Mouse (Mus musculus) retina, embryonic 14.5 days (tissue): ENCODE measurements around the gene Mypop.

Source experiments
- DNase-seq: peaks from one replicate; pipeline ENCODE4 v3.0.0-alpha.2; 2015; ENCODE audit warnings: low spot score

The Mypop gene

GRCm38 (mm10) chr7:18989995-18990394 lies 1.1 kb upstream of the Mypop start:
- peak; percentile 66 for DNase-seq

- peak; percentile 31 for DNase-seq
These were observed 732 bp downstream of the Mypop start for GRCm38 (mm10) chr7:18991660-18992293.

DNA sequence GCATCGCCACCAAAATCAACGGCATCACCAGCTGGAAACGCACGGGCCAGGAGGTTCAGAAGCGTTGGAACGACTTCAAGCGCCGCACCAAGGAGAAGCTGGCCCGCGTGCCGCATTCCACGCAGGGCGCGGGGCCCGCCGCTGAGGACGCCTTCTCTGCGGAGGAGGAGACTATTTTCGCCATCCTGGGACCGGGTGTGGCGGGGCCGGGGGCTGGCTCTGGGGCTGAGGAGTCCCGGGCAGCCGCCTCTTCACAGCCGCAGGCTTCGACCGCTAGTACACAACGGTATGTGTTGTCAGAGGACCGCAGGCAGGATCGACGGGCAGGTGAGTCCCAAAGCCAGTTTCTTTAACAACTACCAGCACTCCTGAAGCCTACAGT lies 1.2 kb downstream of the Mypop start:
- no peak for DNase-seq

- DNase-seq, result no peak
These were observed 2.0 kb downstream of the Mypop start for GRCm38 (mm10) chr7:18993036-18993435.

GRCm38 (mm10) chr7:18998835-18999234 lies 7.8 kb downstream of the Mypop start:
- no peak for DNase-seq

GRCm38 (mm10) chr7:19000421-19000820 lies 9.4 kb downstream of the Mypop start:
- DNase-seq, result no peak

DNA sequence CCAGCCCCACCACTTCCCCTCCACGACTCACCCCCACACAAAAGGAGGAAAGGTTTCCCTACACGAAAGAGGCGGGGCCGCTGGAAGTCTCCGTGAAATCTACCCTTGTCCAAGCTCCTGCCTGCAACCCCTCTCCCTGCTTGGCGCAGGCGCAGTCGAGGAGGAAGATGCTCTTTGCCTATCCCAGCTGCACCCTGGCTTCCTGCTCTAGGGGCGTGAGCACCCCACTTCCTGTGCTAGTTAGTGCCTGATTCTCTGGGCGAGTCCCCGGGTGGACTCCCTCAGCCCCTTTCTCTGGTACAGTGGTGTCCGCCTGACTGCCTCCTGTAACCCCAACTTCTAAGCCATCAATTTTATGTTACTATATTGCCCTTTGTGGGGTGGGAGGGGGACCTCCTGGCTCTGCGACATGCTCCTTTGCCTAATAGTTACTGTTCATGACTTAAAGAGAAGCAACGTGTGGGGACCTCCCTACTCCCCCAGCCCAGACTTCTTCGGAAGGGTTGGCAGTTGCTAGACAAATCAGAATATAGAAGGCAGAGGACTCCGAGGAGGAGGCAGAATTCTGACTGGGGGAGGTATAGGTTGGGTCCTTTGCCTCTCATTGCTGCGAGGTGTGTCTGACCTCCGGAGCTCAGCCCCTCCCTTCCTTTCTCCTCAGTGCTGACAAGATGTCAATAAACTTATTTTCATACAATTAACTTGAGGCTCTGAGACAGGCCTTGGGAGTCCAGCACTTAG lies 10.2 kb downstream of the Mypop start:
- no peak for DNase-seq

- no peak for DNase-seq
These were observed 10.7 kb downstream of the Mypop start for GRCm38 (mm10) chr7:19001807-19002085.

GRCm38 (mm10) chr7:19002115-19002514 lies 11.1 kb downstream of the Mypop start:
- DNase-seq, result no peak

DNA sequence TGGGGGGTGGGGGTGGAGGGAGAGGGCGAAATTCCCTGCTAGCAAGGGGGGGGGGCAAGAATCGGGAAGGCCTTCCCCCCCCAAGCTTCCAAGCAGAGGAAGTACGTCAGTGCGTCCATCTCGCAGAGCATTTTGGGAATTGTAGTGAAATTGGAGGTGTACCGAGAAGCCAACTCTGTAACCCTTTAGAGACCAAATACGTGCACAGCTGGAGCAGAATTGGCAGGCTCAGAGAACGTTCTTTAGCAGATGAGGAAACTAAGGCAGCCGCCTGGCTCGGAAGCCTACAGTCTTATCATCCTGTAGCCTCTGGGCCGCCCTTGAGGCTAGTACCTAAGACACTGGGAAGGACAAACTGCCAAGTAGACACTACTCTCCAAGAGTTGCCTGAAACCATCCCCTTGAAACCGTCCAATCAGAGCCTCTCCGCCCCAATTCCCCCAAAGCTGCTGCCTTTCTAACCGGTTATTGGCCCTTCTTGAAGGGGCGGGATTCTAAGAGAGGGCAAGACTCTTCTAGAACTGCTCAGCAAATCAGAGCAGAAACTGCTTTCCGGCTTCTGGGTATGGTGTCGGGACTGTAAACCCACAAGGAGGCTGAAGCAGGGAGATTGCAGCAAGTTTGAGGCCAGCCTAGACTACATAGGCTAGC lies 11.9 kb downstream of the Mypop start:
- peak; percentile 89 for DNase-seq

- peak; percentile 96 for DNase-seq
These were observed 13.0 kb downstream of the Mypop start, which contains the start of gene Irf2bp1 for GRCm38 (mm10) chr7:19003902-19004630. Gene Irf2bp1, plus strand, starts transcription at chr7:19004044.

DNA sequence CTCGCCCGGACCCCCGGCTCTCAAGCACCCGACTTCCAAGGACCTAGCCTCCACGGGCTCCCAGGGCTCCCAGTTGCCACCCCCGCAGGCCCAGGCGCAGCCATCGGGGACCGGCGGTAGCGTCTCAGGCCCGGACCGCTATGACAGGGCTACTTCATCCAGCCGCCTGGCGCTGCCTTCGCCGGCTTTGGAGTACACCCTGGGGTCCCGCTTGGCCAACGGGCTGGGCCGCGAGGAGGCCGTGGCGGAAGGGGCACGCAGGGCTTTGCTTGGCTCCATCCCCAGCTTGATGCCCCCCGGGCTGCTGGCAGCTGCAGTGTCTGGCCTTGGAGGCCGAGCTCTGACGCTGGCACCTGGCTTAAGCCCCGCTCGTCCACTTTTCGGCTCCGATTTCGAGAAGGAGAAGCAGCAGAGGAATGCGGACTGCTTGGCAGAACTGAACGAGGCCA lies 13.6 kb downstream of the Mypop start:
- no peak for DNase-seq

DNA sequence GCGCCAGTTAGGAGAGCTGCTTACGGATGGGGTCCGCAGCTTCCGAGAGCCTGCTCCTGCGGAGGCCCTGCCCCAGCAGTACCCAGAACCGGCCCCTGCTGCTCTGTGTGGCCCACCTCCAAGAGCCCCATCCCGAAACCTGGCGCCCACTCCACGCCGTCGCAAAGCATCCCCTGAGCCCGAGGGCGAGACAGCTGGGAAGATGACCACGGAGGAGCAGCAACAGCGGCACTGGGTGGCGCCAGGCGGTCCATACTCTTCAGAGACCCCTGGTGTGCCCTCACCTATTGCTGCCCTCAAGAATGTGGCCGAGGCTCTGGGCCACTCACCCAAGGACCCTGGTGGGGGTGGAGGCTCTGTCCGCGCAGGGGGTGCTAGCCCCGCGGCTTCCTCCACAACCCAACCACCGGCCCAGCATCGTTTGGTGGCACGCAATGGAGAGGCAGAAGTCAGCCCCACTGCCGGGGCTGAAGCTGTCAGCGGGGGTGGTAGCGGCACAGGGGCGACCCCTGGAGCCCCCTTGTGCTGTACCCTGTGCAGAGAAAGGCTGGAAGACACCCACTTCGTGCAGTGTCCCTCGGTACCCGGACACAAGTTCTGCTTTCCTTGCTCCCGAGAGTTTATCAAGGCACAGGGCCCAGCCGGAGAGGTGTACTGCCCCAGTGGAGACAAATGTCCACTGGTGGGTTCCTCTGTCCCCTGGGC lies 14.5 kb downstream of the Mypop start:
- DNase-seq, result no peak

DNA sequence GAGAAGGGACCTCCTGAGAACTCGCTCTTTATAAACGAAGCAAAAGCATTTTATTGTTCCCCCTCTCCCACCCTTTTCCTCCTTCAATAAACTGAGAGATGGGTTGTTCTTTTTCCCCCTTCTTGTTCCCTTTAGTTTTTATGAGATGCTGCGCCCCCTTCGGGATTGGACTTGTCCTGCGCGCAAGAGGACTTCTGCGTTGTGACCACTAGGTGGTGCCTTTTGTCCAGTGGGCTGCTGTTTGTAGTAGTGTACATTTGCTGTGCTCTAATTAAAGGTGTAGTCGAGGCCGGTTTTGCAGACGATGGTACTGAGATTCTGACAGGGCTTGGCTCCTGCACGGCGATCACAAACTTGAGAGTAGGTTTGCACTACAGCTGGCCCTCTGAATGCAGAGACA lies 15.4 kb downstream of the Mypop start:
- peak; percentile 95 for DNase-seq

DNA sequence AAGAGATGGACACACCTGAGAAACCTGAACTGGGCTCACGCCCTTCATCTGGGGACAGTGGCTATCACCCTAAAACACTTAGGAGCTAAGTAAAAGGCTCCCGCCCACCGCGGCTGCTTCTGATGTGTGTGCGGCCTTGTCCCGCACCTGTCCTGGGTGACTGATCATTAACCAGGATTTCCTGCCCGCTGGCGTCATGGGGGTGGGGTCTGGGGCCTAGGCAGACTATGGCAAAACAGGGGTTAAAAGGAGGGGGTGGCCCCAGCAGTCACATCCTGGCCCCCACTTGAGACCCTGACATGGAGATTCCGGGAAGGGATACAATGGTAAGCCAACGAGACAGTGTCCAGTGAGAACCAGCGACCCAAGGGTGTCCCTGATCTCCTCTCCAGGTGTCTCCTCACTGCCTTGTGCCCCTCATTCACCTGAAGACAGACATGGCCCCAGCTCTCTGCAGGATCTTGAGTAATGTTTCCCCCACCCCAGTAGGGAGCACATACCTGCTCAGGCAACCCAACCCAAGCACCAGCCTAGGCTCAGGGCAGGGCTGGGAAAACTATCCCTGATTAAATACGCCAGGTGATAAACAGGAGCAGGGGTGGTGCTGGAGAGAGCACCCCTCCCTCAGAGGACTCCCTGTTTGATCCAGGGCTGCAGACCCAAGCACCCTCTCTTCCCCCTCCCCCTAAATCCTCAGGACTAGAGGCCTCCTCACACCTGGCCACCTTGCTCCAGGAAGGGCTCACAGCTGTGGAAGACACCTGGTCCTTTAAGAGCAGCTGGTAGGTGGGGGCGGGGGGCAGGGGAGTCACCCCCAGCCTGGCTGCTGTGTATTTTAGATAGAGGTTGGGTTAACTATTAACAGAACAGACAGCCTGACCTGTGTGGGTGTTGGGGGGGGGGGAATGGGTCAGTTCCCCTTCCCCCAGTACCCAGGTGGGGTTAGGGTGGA lies 16.3 kb downstream of the Mypop start:
- no peak for DNase-seq

DNA sequence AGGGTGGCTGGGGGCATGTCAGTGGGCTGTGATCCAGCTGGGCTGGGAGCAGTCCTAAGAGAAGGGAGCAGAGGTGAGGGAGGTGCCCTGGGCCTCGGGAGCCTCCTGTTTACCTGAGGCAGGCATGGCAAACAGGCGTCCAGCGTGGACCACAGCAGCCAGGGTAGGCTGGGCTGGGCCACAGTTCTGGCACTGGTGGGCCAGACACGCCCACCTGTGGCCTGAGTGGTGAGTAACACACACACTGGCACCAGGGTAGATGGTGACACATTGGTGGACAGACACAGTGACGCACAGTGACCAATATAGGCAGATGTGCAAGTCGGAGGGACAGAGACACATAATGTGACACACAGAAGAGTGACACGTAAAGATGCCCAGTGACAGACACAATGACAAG lies 19.5 kb downstream of the Mypop start:
- no peak for DNase-seq

GRCm38 (mm10) chr7:19012025-19012621 lies 21.1 kb downstream of the Mypop start:
- no peak for DNase-seq

DNA sequence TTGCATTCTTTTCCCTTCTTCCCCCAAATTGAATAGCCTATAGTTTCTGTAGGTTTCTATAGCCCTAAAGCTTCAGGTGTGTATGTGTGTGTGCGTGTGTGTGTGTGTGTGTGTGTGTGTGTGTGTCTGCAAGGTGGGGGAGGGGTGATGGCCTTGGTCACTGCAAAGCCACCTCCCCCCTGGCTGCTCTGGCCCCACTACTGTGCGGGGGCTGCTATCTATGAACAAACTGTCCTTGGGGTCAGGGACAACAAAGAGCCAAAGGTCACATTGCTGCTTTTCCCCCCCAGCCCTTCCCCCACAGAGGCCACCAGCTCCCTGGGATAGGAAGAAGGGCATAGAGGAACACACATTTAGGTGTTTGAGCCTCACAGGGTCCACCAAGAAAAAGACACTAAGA lies 21.8 kb downstream of the Mypop start:
- DNase-seq, result no peak

DNA sequence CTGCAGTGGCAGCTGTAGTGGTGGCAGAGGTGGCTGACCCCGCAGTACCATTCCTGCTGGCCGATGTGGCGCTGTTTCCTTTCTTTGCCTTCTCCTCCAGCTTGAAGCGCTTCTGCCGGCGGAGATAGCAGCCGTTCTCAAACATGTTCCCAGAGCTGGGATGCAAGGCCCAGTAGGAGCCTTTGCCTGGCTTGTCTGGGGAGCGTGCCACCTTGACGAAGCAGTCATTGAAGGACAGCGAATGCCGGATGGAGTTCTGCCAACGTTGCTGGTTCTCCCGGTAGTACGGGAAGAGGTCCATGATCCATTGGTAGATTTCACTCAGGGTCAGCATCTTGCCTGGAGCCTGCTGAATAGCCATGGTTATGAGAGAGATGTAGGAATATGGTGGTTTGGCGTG lies 23.4 kb downstream of the Mypop start:
- DNase-seq, result no peak

DNA sequence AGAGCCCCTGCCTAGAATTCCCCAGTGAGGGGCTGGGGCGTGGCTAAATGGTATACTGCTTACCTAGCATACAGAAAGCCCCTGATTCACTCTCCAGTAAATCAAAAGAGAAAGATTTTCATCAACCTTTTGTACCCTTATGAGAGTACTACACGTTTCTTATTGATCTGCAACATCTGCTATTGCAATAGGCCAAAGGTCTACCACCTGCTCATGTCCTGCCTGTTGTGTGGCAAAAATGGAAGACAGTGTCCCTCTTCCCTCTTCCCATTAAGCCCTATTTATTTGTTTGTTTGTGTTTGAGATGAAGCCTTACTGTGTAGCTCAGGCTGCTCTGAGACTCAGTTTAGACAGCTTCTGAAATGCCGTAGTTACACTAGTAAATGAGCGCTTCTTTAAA lies 25.0 kb downstream of the Mypop start:
- DNase-seq, result no peak

DNA sequence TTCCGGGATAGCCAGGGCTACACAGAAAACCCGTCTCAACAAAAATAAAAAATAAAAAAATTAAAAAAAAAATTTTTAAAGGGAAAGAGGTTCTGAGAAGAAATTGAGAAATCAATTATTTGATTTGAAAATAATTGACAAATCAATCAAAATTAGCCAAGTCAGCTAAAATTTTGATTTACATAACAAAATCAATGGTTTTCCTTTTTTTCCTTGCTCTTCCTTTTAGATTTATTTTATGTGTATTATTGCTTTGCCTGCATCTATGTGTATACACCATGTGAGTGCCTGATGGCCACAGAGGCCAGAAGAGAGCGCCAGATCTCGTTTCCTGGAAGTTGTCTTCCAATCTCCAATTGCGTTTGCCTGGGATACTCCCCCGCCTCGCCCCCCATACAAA lies 26.9 kb downstream of the Mypop start:
- DNase-seq, result no peak
